Mouse (Mus musculus): ENCODE measurements around the gene Olfr1388. TPM values are rescaled to one million over a fixed set of nuclear protein-coding genes. Genes with fewer than 3 reads are reported as not detected.
"Not testable (repeated sequence)": the region's sequence is repeated elsewhere in the genome, so short reads cannot be mapped to it uniquely, and the experiment has no call there.

Gene Olfr1388
- polyA plus RNA-seq (2014; fragmentation: Nextera tagmentation; extraction: Ambion mirVana) = 0.09 TPM in 2 replicates

DNA sequence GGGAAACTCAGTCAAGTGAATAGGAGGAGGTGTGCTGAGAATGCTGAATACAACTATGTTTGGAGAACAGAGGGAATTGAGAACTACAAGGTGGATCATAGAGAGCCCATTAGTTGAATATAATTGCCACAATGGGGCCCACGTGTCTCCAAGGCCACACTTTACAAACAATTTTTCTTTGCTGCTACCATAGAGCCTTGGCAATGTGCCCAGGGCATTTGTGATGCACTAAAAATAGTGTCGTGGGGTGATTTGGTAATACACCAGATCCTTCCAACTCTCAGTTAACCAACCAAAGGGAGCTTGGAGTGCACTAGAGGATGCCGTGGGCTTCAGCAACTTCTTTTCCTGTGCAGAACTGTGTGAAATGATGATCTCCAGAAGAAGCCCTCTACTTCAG is at the start of gene Olfr1388:
Olfr1388 (plus strand) TSS at position 214 of the 400 bp plus-strand sequence.
- Histone ChIP-seq H3K4me1 (ENCODE audit: control insufficient read depth, insufficient read depth, low read length) (no peaks in the 10 kb centered on the region), H3K27me3 (ENCODE audit: control insufficient read depth, insufficient read depth, low read length) (no peaks in the 10 kb centered on the region), H3K4me3 (replicated peaks; ENCODE audit: low read depth, low read length) (no peak within 1 kb of the TSS), H3K27ac (replicated peaks; ENCODE audit: low read depth, low read length) (no peak within 1 kb of the TSS), H3K36me3 (ENCODE audit: control insufficient read depth, insufficient read depth, low read length) (no peaks in the 10 kb centered on the region), H3K9ac (replicated peaks; ENCODE audit: low read length) (no peak within 1 kb of the TSS), H3K4me2 (ENCODE audit: low read length) (no peak within 1 kb of the TSS), H3K9me3 (ENCODE audit: control insufficient read depth, low read length) (no peaks in the 10 kb centered on the region)
- no peak for ATAC-seq (ENCODE audit: low FRiP score, low TSS enrichment)
- DNase-seq = no peak
- 68% methylated on average over 3 of the region's 3 CpGs for WGBS

DNA sequence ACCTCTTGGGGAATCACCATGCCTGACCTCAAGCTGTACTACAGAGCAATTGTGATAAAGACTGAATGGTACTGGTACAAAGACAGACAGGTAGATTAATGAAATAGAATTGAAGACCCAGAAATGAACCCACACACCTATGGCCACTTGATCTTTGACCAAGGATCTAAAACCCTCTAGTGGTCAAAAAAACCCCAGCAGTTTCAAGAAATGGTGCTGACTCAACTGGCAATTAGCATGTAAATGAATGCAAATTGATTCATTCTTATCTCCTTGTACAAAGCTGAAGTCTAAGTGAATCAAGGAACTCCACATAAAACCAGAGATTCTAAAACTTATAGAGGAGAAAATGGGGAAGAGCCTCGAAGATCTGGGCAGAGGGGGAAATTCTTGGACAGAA is 43.7 kb upstream of the Olfr1388 start:
- ATAC-seq (ENCODE audit: low FRiP score, low TSS enrichment) = not testable (repeated sequence)

GRCm38 (mm10) chr11:49406784-49407183 is 29.6 kb upstream of the Olfr1388 start:
- WGBS = 77% methylated on average over 3 of the region's 3 CpGs
- no peaks in the 10 kb centered on the region for H3K4me1 ChIP-seq (ENCODE audit: control insufficient read depth, insufficient read depth, low read length)
- no peak overlapping the region for H3K27ac ChIP-seq (replicated peaks; ENCODE audit: low read depth, low read length)
- no peak overlapping the region for H3K9ac ChIP-seq (replicated peaks; ENCODE audit: low read length)
- no peaks in the 10 kb centered on the region for H3K36me3 ChIP-seq (ENCODE audit: control insufficient read depth, insufficient read depth, low read length)
- DNase-seq (no peak), ATAC-seq (ENCODE audit: low FRiP score, low TSS enrichment) (no peak)
- H3K4me3 ChIP-seq (replicated peaks; ENCODE audit: low read depth, low read length) = no peak overlapping the region
- no peak overlapping the region for H3K4me2 ChIP-seq (ENCODE audit: low read length)
- no peaks in the 10 kb centered on the region for H3K27me3 ChIP-seq (ENCODE audit: control insufficient read depth, insufficient read depth, low read length)
- no peaks in the 10 kb centered on the region for H3K9me3 ChIP-seq (ENCODE audit: control insufficient read depth, low read length)

More for the DNA sequence above, 43.7 kb upstream of the Olfr1388 start:
- not testable (repeated sequence) for H3K9me3 ChIP-seq (ENCODE audit: control insufficient read depth, low read length); H3K27ac ChIP-seq (replicated peaks; ENCODE audit: low read depth, low read length); H3K4me1 ChIP-seq (ENCODE audit: control insufficient read depth, insufficient read depth, low read length); DNase-seq; H3K27me3 ChIP-seq (ENCODE audit: control insufficient read depth, insufficient read depth, low read length); H3K4me3 ChIP-seq (replicated peaks; ENCODE audit: low read depth, low read length); H3K4me2 ChIP-seq (ENCODE audit: low read length); H3K9ac ChIP-seq (replicated peaks; ENCODE audit: low read length); H3K36me3 ChIP-seq (ENCODE audit: control insufficient read depth, insufficient read depth, low read length)
- 79% methylated on average over 1 of the region's 1 CpGs for WGBS

- Histone ChIP-seq H3K4me3 (replicated peaks; ENCODE audit: low read depth, low read length) (no peak overlapping the region), H3K27ac (replicated peaks; ENCODE audit: low read depth, low read length) (no peak overlapping the region), H3K9me3 (ENCODE audit: control insufficient read depth, low read length) (no peaks in the 10 kb centered on the region), H3K4me1 (ENCODE audit: control insufficient read depth, insufficient read depth, low read length) (no peaks in the 10 kb centered on the region), H3K27me3 (ENCODE audit: control insufficient read depth, insufficient read depth, low read length) (no peaks in the 10 kb centered on the region), H3K9ac (replicated peaks; ENCODE audit: low read length) (no peak overlapping the region), H3K36me3 (ENCODE audit: control insufficient read depth, insufficient read depth, low read length) (no peaks in the 10 kb centered on the region), H3K4me2 (ENCODE audit: low read length) (no peak overlapping the region)
- no peak for ATAC-seq (ENCODE audit: low FRiP score, low TSS enrichment)
- 38% methylated on average over 1 of the region's 1 CpGs for WGBS
- DNase-seq = peak; percentile 59
Measured at GRCm38 (mm10) chr11:49410540-49410939, 25.9 kb upstream of the Olfr1388 start.

- Histone ChIP-seq H3K27me3 (ENCODE audit: control insufficient read depth, insufficient read depth, low read length) (no peaks in the 10 kb centered on the region), H3K27ac (replicated peaks; ENCODE audit: low read depth, low read length) (no peak within 1 kb of the TSS), H3K36me3 (ENCODE audit: control insufficient read depth, insufficient read depth, low read length) (no peaks in the 10 kb centered on the region), H3K9me3 (ENCODE audit: control insufficient read depth, low read length) (no peaks in the 10 kb centered on the region), H3K9ac (replicated peaks; ENCODE audit: low read length) (no peak within 1 kb of the TSS), H3K4me3 (replicated peaks; ENCODE audit: low read depth, low read length) (no peak within 1 kb of the TSS), H3K4me1 (ENCODE audit: control insufficient read depth, insufficient read depth, low read length) (no peaks in the 10 kb centered on the region), H3K4me2 (ENCODE audit: low read length) (no peak within 1 kb of the TSS)
- ATAC-seq (ENCODE audit: low FRiP score, low TSS enrichment) (no peak), DNase-seq (no peak)
- 89% methylated on average over 2 of the region's 2 CpGs for WGBS
Measured at GRCm38 (mm10) chr11:49422767-49423166, 13.7 kb upstream of the Olfr1388 start, which contains the start of gene Olfr1389. Olfr1389 (plus strand) TSS chr11:49423067.

DNA sequence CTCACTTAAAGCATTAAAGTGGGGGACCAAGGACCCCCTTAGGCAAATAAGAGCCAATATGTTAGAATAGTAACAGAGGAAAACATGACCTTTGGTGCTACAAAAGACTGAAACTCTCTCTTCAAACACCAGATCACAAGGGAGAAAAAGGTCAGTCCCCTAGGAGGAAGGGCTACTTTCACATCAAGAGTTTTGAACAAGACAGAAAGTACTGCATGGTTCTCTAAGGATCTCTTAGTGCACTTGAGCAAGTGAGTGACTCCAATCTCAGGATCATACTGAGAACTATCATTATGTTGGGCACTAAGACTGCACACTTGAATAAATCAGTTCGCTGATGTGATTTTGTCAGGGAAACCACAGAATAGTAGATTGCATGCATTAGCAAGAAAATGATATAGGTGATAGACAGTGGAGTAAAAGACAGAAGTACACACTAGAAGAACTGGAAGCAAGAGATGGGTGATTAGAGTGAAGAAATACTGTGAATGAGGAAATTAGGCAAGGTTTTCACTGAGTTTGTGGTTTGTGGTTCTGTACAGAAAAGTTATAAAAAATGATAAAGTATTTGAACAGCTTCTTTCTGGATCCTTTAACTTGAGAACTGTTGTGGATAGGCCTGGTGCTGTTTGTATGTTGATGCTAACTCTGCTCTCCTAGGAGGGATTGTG is 11.0 kb upstream of the Olfr1388 start:
- no peak for ATAC-seq (ENCODE audit: low FRiP score, low TSS enrichment)
- H3K4me2 ChIP-seq (ENCODE audit: low read length) = no peak overlapping the region
- DNase-seq = no peak
- no peaks in the 10 kb centered on the region for H3K9me3 ChIP-seq (ENCODE audit: control insufficient read depth, low read length)
- no peak overlapping the region for H3K27ac ChIP-seq (replicated peaks; ENCODE audit: low read depth, low read length)
- no peaks in the 10 kb centered on the region for H3K27me3 ChIP-seq (ENCODE audit: control insufficient read depth, insufficient read depth, low read length)
- no peak overlapping the region for H3K4me3 ChIP-seq (replicated peaks; ENCODE audit: low read depth, low read length)
- no peaks in the 10 kb centered on the region for H3K4me1 ChIP-seq (ENCODE audit: control insufficient read depth, insufficient read depth, low read length)
- no peaks in the 10 kb centered on the region for H3K36me3 ChIP-seq (ENCODE audit: control insufficient read depth, insufficient read depth, low read length)
- WGBS = 75% methylated on average over 1 of the region's 1 CpGs
- H3K9ac ChIP-seq (replicated peaks; ENCODE audit: low read length) = no peak overlapping the region

GRCm38 (mm10) chr11:49429641-49430040 is 6.8 kb upstream of the Olfr1388 start:
- DNase-seq (no peak), ATAC-seq (ENCODE audit: low FRiP score, low TSS enrichment) (no peak)
- no peak overlapping the region for H3K4me2 ChIP-seq (ENCODE audit: low read length)
- H3K36me3 ChIP-seq (ENCODE audit: control insufficient read depth, insufficient read depth, low read length) = no peaks in the 10 kb centered on the region
- no peaks in the 10 kb centered on the region for H3K4me1 ChIP-seq (ENCODE audit: control insufficient read depth, insufficient read depth, low read length)
- H3K27me3 ChIP-seq (ENCODE audit: control insufficient read depth, insufficient read depth, low read length) = no peaks in the 10 kb centered on the region
- H3K27ac ChIP-seq (replicated peaks; ENCODE audit: low read depth, low read length) = no peak overlapping the region
- no peak overlapping the region for H3K4me3 ChIP-seq (replicated peaks; ENCODE audit: low read depth, low read length)
- WGBS = 92% methylated on average over 2 of the region's 2 CpGs
- no peak overlapping the region for H3K9ac ChIP-seq (replicated peaks; ENCODE audit: low read length)
- no peaks in the 10 kb centered on the region for H3K9me3 ChIP-seq (ENCODE audit: control insufficient read depth, low read length)

GRCm38 (mm10) chr11:49455043-49455442 is 18.6 kb downstream of the Olfr1388 start, which contains the start of gene Olfr1387:
Olfr1387 (plus strand) TSS chr11:49455343.
- H3K4me1 ChIP-seq (ENCODE audit: control insufficient read depth, insufficient read depth, low read length) = no peaks in the 10 kb centered on the region
- DNase-seq = no peak
- H3K27ac ChIP-seq (replicated peaks; ENCODE audit: low read depth, low read length) = no peak within 1 kb of the TSS
- no peak within 1 kb of the TSS for H3K9ac ChIP-seq (replicated peaks; ENCODE audit: low read length)
- no peak within 1 kb of the TSS for H3K4me3 ChIP-seq (replicated peaks; ENCODE audit: low read depth, low read length)
- no peaks in the 10 kb centered on the region for H3K9me3 ChIP-seq (ENCODE audit: control insufficient read depth, low read length)
- ATAC-seq (ENCODE audit: low FRiP score, low TSS enrichment) = no peak
- H3K4me2 ChIP-seq (ENCODE audit: low read length) = no peak within 1 kb of the TSS
- H3K27me3 ChIP-seq (ENCODE audit: control insufficient read depth, insufficient read depth, low read length) = no peaks in the 10 kb centered on the region
- H3K36me3 ChIP-seq (ENCODE audit: control insufficient read depth, insufficient read depth, low read length) = no peaks in the 10 kb centered on the region
- WGBS = 87% methylated on average over 1 of the region's 1 CpGs

GRCm38 (mm10) chr11:49464746-49465145 is 28.3 kb downstream of the Olfr1388 start, which contains the start of gene Olfr1386:
Olfr1386 (plus strand) TSS chr11:49465046.
- H3K4me2 ChIP-seq (ENCODE audit: low read length); H3K36me3 ChIP-seq (ENCODE audit: control insufficient read depth, insufficient read depth, low read length); ATAC-seq (ENCODE audit: low FRiP score, low TSS enrichment); H3K27me3 ChIP-seq (ENCODE audit: control insufficient read depth, insufficient read depth, low read length); H3K27ac ChIP-seq (replicated peaks; ENCODE audit: low read depth, low read length); H3K9me3 ChIP-seq (ENCODE audit: control insufficient read depth, low read length); H3K4me3 ChIP-seq (replicated peaks; ENCODE audit: low read depth, low read length); H3K9ac ChIP-seq (replicated peaks; ENCODE audit: low read length); DNase-seq; H3K4me1 ChIP-seq (ENCODE audit: control insufficient read depth, insufficient read depth, low read length): not testable (repeated sequence)
- 70% methylated on average over 2 of the region's 3 CpGs for WGBS

Data from midbrain, embryonic 14.5 days (tissue).